Mouse (Mus musculus) kidney, embryonic 14.5 days (tissue): Measurements from ENCODE around the gene Sgo1. TPM values are rescaled to one million over a fixed set of nuclear protein-coding genes. Genes with fewer than 3 reads are reported as not detected.

Source experiments
- ATAC-seq: fragments of 200-750 bp; cut with Nextera tagmentation; 2 replicates; pipeline ENCODE4 v1.8.0; 2017; ENCODE audit warnings: moderate number of reproducible peaks, mild to moderate bottlenecking, moderate TSS enrichment, moderate library complexity; ENCODE audit not compliant: low FRiP score, low TSS enrichment
- H3K27ac ChIP-seq: fragments of 300-500 bp; sonication (generic); 2 replicates; pipeline ENCODE4 v1.5.1; 2014; ENCODE audit warnings: low read depth, mild to moderate bottlenecking, low read length, moderate library complexity, mixed read lengths
- H3K27me3 ChIP-seq: fragments of 300-500 bp; sonication (generic); 2 replicates; pipeline ENCODE4 v1.6.1; 2014; ENCODE audit warnings: mild to moderate bottlenecking, low read length; ENCODE audit not compliant: control insufficient read depth, insufficient read depth
- H3K36me3 ChIP-seq: fragments of 300-500 bp; sonication (generic); 2 replicates; pipeline ENCODE4 v1.6.1; 2014; ENCODE audit warnings: low read length, mixed read lengths; ENCODE audit not compliant: control insufficient read depth, insufficient read depth
- H3K4me1 ChIP-seq: fragments of 300-500 bp; sonication (generic); 2 replicates; pipeline ENCODE4 v1.6.1; 2014; ENCODE audit warnings: low read length, mixed read lengths; ENCODE audit not compliant: control insufficient read depth, insufficient read depth
- H3K4me2 ChIP-seq: fragments of 300-500 bp; sonication (generic); replicated peaks from 2 replicates; pipeline ENCODE4 v1.6.1; 2014; ENCODE audit warnings: low read depth, mild to moderate bottlenecking, low read length
- H3K4me3 ChIP-seq: fragments of 300-500 bp; sonication (generic); 2 replicates; pipeline ENCODE4 v1.5.1; 2014; ENCODE audit warnings: mild to moderate bottlenecking, low read length
- H3K9ac ChIP-seq: fragments of 300-500 bp; sonication (generic); 2 replicates; pipeline ENCODE4 v1.6.1; 2014; ENCODE audit warnings: low read depth, mild to moderate bottlenecking, low read length, moderate library complexity
- H3K9me3 ChIP-seq: fragments of 300-500 bp; sonication (generic); 2 replicates; pipeline ENCODE4 v1.6.1; 2016; ENCODE audit warnings: low read length; ENCODE audit not compliant: control insufficient read depth
- WGBS: fragments of 180-500 bp; shearing (Covaris S2); extraction: QIAGEN DNeasy Blood & Tissue Kit; methylation state at CpG from one replicate; pipeline ENCODE4 v1.1.7; 2014; 5-methylcytosine and 5-hydroxymethylcytosine counted together
- polyA plus RNA-seq: library from polyadenylated mRNA; unstranded; fragments of >200 nt; fragmentation: Nextera tagmentation; extraction: Ambion mirVana; gene quantifications from 2 replicates; pipeline ENCODE4 v1.2.1, GENCODE M21; 2014

Gene Sgo1
- polyA plus RNA-seq, 1 experiment from 2014 or later = 48.4 TPM

DNA sequence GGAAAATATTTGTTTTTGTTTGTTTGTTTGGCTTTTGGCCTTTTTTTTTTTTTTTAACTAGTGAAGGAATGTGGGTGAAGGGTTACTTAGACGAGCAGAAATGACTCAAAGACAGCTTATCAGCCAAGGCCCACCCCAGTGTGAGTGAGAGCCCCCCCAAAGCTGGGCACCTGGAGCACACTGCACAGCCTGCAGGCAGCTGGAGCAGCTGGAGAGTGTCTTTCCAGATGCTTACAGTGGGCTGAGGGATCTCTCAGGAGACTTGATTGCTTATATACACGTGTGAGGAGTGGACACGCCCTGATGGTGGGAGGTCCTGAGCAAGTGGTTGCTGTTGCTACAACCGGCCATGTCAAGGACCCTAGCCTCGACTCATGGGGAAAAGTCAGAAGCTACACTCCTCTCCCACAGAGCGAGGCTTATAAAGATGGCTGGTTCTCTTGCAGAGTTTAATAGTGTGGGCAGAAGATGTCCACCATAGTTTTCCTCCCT is 32.7 kb downstream of the Sgo1 start:
- 64% methylated on average over 6 of the region's 6 CpGs for WGBS

GRCm38 (mm10) chr17:53655959-53656358 is 33.2 kb downstream of the Sgo1 start:
- Histone ChIP-seq H3K36me3 (peaks cover 11% of the 10 kb centered on the region; the same call in 1 of the 2 replicates), H3K4me1 (no peaks in the 10 kb centered on the region), H3K9me3 (no peaks in the 10 kb centered on the region), H3K9ac (no peak overlapping the region), H3K4me2 (no peak overlapping the region), H3K27ac (no peak overlapping the region), H3K4me3 (no peak overlapping the region), H3K27me3 (no peaks in the 10 kb centered on the region)
- 93% methylated on average over 2 of the region's 2 CpGs for WGBS
- no peak for ATAC-seq

More for the DNA sequence above, 32.7 kb downstream of the Sgo1 start:
- Histone ChIP-seq H3K4me1 (no peaks in the 10 kb centered on the region), H3K4me3 (no peak overlapping the region), H3K27ac (no peak overlapping the region), H3K9me3 (no peaks in the 10 kb centered on the region), H3K36me3 (peaks cover 11% of the 10 kb centered on the region; the same call in 1 of the 2 replicates), H3K4me2 (no peak overlapping the region), H3K27me3 (no peaks in the 10 kb centered on the region), H3K9ac (no peak overlapping the region)
- ATAC-seq = no peak

DNA sequence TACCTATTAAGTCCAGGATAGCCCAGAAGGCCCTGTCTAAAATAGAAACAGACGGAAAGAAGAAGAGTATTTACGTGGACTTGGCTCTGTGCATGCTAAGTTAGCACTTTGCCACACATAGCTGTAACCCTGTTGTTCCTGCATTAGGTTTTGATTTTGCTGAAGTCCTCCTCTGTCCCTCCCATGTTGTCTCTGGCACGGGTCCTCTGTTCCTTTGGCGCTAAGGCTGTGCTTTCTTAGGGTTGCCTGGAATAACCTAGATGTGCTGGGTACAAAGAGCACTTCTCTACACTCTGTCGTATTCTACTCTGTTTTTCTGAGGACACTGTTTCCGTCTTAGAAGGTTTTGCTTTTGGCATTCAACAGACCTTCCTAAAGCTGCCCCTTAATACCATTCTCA is 34.1 kb downstream of the Sgo1 start:
- peaks cover 11% of the 10 kb centered on the region; the same call in 1 of the 2 replicates for H3K36me3 ChIP-seq
- no peaks in the 10 kb centered on the region for H3K9me3 ChIP-seq
- no peaks in the 10 kb centered on the region for H3K27me3 ChIP-seq
- no peak overlapping the region for H3K27ac ChIP-seq
- no peak overlapping the region for H3K4me2 ChIP-seq
- H3K9ac ChIP-seq = no peak overlapping the region
- no peaks in the 10 kb centered on the region for H3K4me1 ChIP-seq
- 91% methylated on average over 6 of the region's 6 CpGs for WGBS
- ATAC-seq = no peak
- H3K4me3 ChIP-seq = no peak overlapping the region

DNA sequence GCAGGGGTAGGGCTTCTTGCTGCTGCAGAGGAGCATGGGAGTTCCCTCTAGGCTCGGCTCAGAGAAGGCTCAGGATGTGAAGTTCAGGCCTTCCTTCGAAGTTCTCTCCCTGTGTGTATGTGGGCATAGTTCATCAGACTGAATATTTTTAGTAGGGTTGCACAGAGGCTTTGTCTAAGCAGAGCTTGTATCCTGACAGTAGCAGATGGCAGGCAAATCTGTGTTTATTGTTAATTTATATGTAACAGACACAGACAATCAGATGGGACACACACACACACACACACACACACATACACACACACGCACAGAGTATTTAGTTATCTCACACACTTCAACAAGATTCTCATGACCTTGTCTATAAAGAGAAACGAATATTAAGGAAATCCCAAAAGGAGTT is 34.5 kb downstream of the Sgo1 start:
- Histone ChIP-seq H3K4me2 (no peak overlapping the region), H3K9ac (no peak overlapping the region), H3K4me3 (no peak overlapping the region), H3K4me1 (no peaks in the 10 kb centered on the region), H3K27me3 (no peaks in the 10 kb centered on the region), H3K36me3 (peaks cover 11% of the 10 kb centered on the region; the same call in 1 of the 2 replicates), H3K27ac (no peak overlapping the region), H3K9me3 (no peaks in the 10 kb centered on the region)
- 88% methylated on average over 4 of the region's 4 CpGs for WGBS
- no peak for ATAC-seq

GRCm38 (mm10) chr17:53650251-53650661 is 38.9 kb downstream of the Sgo1 start:
- no peak overlapping the region for H3K27ac ChIP-seq
- no peak overlapping the region for H3K9ac ChIP-seq
- H3K4me1 ChIP-seq = no peaks in the 10 kb centered on the region
- peaks cover 11% of the 10 kb centered on the region; the same call in 1 of the 2 replicates for H3K36me3 ChIP-seq
- no peaks in the 10 kb centered on the region for H3K9me3 ChIP-seq
- H3K27me3 ChIP-seq = no peaks in the 10 kb centered on the region
- 75% methylated on average over 2 of the region's 2 CpGs for WGBS
- no peak overlapping the region for H3K4me2 ChIP-seq
- no peak for ATAC-seq
- no peak overlapping the region for H3K4me3 ChIP-seq

DNA sequence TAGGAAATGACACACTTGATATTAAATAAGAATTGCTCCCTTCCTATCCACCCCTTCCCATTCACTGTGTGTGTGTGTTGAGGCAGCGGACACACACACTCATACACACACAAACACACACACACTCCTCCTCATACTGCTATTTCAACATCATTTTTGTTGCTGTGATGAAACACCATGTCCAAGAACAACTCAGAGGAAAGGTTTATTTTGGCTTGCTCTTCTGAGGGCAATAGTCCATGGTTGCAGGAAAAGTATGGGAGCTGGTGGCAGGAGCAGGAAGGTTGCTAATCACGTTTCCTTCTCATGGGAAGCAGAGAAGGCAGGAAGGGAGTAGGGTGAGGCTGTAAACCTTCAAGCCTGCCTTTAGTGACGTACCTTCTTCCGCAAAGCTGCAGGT is 45.8 kb downstream of the Sgo1 start:
- H3K27me3 ChIP-seq = no peaks in the 10 kb centered on the region
- no peak overlapping the region for H3K4me3 ChIP-seq
- no peak for ATAC-seq
- H3K27ac ChIP-seq = no peak overlapping the region
- H3K9me3 ChIP-seq = no peaks in the 10 kb centered on the region
- H3K36me3 ChIP-seq = peaks cover 10% of the 10 kb centered on the region; the same call in 1 of the 2 replicates
- H3K9ac ChIP-seq = no peak overlapping the region
- 77% methylated on average over 4 of the region's 4 CpGs for WGBS
- no peak overlapping the region for H3K4me2 ChIP-seq
- no peaks in the 10 kb centered on the region for H3K4me1 ChIP-seq

GRCm38 (mm10) chr17:53631344-53631743 is 57.8 kb downstream of the Sgo1 start:
- no peak for ATAC-seq
- H3K36me3 ChIP-seq = no peaks in the 10 kb centered on the region
- H3K4me2 ChIP-seq = no peak overlapping the region
- no peak overlapping the region for H3K27ac ChIP-seq
- no peak overlapping the region for H3K4me3 ChIP-seq
- no peaks in the 10 kb centered on the region for H3K27me3 ChIP-seq
- H3K9ac ChIP-seq = no peak overlapping the region
- no peaks in the 10 kb centered on the region for H3K9me3 ChIP-seq
- no peaks in the 10 kb centered on the region for H3K4me1 ChIP-seq

GRCm38 (mm10) chr17:53628131-53628530 is 61.0 kb downstream of the Sgo1 start:
- Histone ChIP-seq H3K36me3 (no peaks in the 10 kb centered on the region; the same call in 1 of the 2 replicates), H3K27ac (no peak overlapping the region), H3K27me3 (no peaks in the 10 kb centered on the region), H3K4me2 (no peak overlapping the region), H3K9me3 (no peaks in the 10 kb centered on the region), H3K4me1 (no peaks in the 10 kb centered on the region), H3K4me3 (no peak overlapping the region), H3K9ac (no peak overlapping the region)
- 44% methylated on average over 5 of the region's 5 CpGs for WGBS
- no peak for ATAC-seq

GRCm38 (mm10) chr17:53627497-53627896 is 61.6 kb downstream of the Sgo1 start:
- Histone ChIP-seq H3K9me3 (no peaks in the 10 kb centered on the region), H3K9ac (no peak overlapping the region), H3K4me3 (no peak overlapping the region), H3K4me1 (no peaks in the 10 kb centered on the region), H3K36me3 (no peaks in the 10 kb centered on the region; the same call in 1 of the 2 replicates), H3K4me2 (no peak overlapping the region), H3K27me3 (no peaks in the 10 kb centered on the region), H3K27ac (no peak overlapping the region)
- no peak for ATAC-seq
- 52% methylated on average over 4 of the region's 4 CpGs for WGBS
